Mouse (Mus musculus): ENCODE measurements around the gene Polr1a. TPM values are rescaled to one million over a fixed set of nuclear protein-coding genes. Genes with fewer than 3 reads are reported as not detected.

Polr1a gene
- polyA plus RNA-seq, 1 experiment = 16.6 TPM

DNA sequence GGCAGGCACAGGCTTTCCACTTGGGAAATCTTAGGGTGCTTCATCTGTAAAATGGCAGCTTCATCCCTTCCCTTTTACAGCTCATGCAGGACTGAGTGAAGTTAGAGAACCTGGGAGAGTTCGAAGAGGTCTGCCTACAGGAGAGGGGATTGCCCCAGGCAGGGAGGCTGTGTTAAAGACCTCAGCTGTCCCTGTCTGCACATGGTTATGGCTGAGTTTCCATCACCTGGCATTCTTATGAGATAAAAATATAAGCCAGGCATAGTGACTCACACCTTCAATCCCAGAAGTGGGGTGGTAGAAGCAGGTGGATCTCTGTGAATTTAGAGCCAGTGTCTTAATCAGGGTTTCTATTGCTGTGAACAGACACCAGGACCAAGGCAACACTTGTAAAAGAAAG is 100.6 kb downstream of the Polr1a start:
- Histone ChIP-seq H3K4me3 (ENCODE audit: insufficient read depth, low read length) (no peak overlapping the region), H3K27ac (ENCODE audit: insufficient read depth, low read length) (no peak overlapping the region), H3K4me1 (ENCODE audit: control insufficient read depth, insufficient read depth, low read length) (peaks cover 4% of the 10 kb centered on the region; the same call in 1 of the 2 replicates)
- TF ChIP-seq POLR2A (IDR thresholded peaks at IDR 0.05; ENCODE audit: extremely low read depth, insufficient read depth, low read length) = no peak
- TF ChIP-seq CTCF (IDR thresholded peaks at IDR 0.05; ENCODE audit: extremely low read depth, insufficient read depth, low read length) = no peak

DNA sequence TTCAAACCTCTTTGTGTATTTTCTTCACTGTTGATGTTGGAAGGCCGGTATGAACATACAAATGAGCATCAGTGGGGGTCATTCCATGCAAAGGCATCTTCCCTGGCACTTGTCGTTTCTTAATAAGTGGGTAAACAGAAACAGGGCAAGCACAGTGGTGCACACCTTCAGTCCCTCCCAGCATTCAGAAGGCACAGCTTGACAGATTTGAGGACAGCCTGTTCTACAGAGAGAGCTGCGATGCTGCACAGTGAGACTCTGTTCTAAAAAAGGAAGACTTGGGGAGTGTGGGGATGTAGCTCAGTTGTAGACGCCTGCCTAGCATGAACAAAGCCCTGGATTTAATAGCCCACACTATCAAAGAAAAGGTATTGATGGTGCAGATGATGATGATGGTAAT is 105.2 kb downstream of the Polr1a start:
- TF ChIP-seq POLR2A (IDR thresholded peaks at IDR 0.05; ENCODE audit: extremely low read depth, insufficient read depth, low read length) (0 out of 2 replicates have a peak, but pooled peaks have one; percentile 36), CTCF (IDR thresholded peaks at IDR 0.05; ENCODE audit: extremely low read depth, insufficient read depth, low read length) (no peak)
- H3K27ac ChIP-seq (ENCODE audit: insufficient read depth, low read length) = peak overlapping the region; percentile 47; the same call in 1 of the 2 replicates
- peaks cover 6% of the 10 kb centered on the region; the same call in 1 of the 2 replicates for H3K4me1 ChIP-seq (ENCODE audit: control insufficient read depth, insufficient read depth, low read length)
- no peak overlapping the region for H3K4me3 ChIP-seq (ENCODE audit: insufficient read depth, low read length)

DNA sequence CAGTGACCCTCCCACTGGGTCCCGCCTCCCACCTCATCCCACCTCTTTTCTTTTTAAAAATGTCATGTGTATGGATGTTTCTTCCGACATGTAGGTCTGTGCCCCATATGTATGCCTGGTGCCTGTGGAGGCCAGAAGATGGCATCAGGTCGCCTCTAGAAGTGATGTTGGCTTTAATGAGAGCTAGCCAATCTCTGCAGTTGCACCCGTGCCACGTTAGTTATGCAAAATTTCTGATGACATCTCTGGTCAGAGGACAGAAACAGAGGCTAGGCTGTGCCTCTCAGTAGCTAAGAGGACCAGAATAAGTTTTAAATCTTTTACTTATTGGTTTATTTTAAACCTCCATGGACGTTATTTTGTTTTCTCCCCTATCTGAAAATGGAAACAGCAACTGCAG is 109.2 kb downstream of the Polr1a start:
- Histone ChIP-seq H3K4me1 (ENCODE audit: control insufficient read depth, insufficient read depth, low read length) (peaks cover 8% of the 10 kb centered on the region), H3K27ac (ENCODE audit: insufficient read depth, low read length) (no peak overlapping the region), H3K4me3 (ENCODE audit: insufficient read depth, low read length) (no peak overlapping the region)
- TF ChIP-seq CTCF (IDR thresholded peaks at IDR 0.05; ENCODE audit: extremely low read depth, insufficient read depth, low read length) (no peak), POLR2A (IDR thresholded peaks at IDR 0.05; ENCODE audit: extremely low read depth, insufficient read depth, low read length) (no peak)

DNA sequence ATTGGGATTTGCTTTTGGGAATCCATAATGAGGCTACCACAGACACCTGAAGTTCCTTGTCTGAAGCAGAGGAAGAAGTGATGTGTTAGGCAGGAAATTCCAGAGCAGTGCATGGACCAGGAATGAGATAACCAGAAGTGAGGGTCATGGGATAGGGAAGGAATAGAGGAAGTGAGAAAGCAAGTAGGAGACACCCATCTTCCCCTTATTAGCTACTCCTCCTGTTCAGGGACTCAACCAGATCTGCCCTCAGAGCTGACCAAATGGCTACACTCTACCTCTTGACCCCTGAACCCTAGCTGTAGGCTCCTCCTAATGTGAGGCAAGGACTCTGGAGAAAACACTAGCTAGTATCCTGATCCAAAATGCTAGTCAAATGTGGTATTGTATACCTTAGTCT is 116.6 kb downstream of the Polr1a start:
- TF ChIP-seq CTCF (IDR thresholded peaks at IDR 0.05; ENCODE audit: extremely low read depth, insufficient read depth, low read length) (no peak), POLR2A (IDR thresholded peaks at IDR 0.05; ENCODE audit: extremely low read depth, insufficient read depth, low read length) (no peak)
- Histone ChIP-seq H3K4me1 (ENCODE audit: control insufficient read depth, insufficient read depth, low read length) (no peaks in the 10 kb centered on the region), H3K4me3 (ENCODE audit: insufficient read depth, low read length) (no peak overlapping the region)

DNA sequence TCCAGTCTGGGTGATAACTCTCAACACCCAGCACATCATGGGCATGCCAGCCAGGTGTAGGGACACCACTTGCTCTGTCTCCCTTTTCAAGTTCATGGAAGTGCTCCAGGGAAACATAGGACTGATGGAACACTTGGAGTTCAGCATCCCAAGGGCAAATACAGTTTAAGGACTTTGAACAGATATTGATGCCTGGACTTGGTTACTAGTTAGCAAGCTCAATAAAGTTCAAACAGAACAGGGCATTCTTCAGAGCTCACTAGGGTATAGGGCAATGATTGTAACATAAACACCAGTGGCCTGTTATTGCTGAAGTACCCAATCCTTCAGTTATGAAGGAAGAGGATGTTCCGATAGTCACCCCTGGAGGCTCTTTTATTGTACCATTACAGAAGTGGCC is 119.2 kb downstream of the Polr1a start:
- H3K27ac ChIP-seq (ENCODE audit: insufficient read depth, low read length) = no peak overlapping the region
- H3K4me1 ChIP-seq (ENCODE audit: control insufficient read depth, insufficient read depth, low read length) = no peaks in the 10 kb centered on the region
- H3K4me3 ChIP-seq (ENCODE audit: insufficient read depth, low read length) = no peak overlapping the region
- TF ChIP-seq CTCF (IDR thresholded peaks at IDR 0.05; ENCODE audit: extremely low read depth, insufficient read depth, low read length) = no peak
- TF ChIP-seq POLR2A (IDR thresholded peaks at IDR 0.05; ENCODE audit: extremely low read depth, insufficient read depth, low read length) = no peak

More for the DNA sequence above, 116.6 kb downstream of the Polr1a start:
- H3K27ac ChIP-seq (ENCODE audit: insufficient read depth, low read length) = no peak overlapping the region

DNA sequence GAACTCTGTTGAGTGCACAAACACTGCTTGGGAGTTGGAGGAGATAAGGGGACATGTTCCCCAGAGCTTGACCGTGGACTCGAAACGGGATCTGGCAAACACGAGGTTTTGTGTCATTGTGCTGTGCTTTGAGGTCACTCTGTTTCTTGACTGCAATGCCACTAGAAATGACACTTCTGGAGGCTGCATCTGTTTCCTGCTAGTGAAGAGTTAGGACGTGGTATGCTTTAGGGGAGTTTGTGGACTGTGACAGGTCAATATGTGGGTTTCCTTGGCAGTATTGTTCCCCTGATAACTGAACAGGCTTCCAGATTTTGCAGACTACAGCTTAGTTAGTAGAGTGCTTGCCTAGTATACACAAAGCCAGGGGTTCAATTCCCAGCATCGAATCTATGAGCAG is 120.8 kb downstream of the Polr1a start:
- TF ChIP-seq POLR2A (IDR thresholded peaks at IDR 0.05; ENCODE audit: extremely low read depth, insufficient read depth, low read length) (no peak), CTCF (IDR thresholded peaks at IDR 0.05; ENCODE audit: extremely low read depth, insufficient read depth, low read length) (no peak)

More for the DNA sequence above, 120.8 kb downstream of the Polr1a start:
- Histone ChIP-seq H3K27ac (ENCODE audit: insufficient read depth, low read length) (no peak overlapping the region), H3K4me1 (ENCODE audit: control insufficient read depth, insufficient read depth, low read length) (no peaks in the 10 kb centered on the region), H3K4me3 (ENCODE audit: insufficient read depth, low read length) (no peak overlapping the region)

Other genes with a start within 250 kb of the Polr1a start
- 76.3 and 79.2 TPM in 2 replicates for gene Reep1, start 201.5 kb upstream of the Polr1a start, polyA plus RNA-seq (2012; rRNA removed)
- 17.3 and 17.9 TPM in 2 replicates for gene Mrpl35, start 82.1 kb upstream of the Polr1a start, polyA plus RNA-seq (2012; rRNA removed)
- gene Immt, start 77.7 kb upstream of the Polr1a start, polyA plus RNA-seq (2012; rRNA removed) = 82.1 and 85.2 TPM in 2 replicates
- 52.3 and 56.9 TPM in 2 replicates for gene Ptcd3, start 303 bp upstream of the Polr1a start, polyA plus RNA-seq (2012; rRNA removed)
- 126 and 133 TPM in 2 replicates for gene St3gal5, start 188.5 kb downstream of the Polr1a start, polyA plus RNA-seq (2012; rRNA removed)

All from cortical plate, adult 2 months (tissue).